Mouse (Mus musculus) cortical plate, adult 2 months (tissue): ENCODE measurements around the gene Thada.

Experiments
- CTCF ChIP-seq: fragments of 200-500 bp; IDR thresholded peaks from 2 replicates; pipeline ENCODE4 v1.5.1; 2011; ENCODE audit warnings: mild to moderate bottlenecking, control low read depth, low read length; ENCODE audit not compliant: insufficient read depth; ENCODE audit errors: extremely low read depth
- POLR2A ChIP-seq: fragments of 200-500 bp; IDR thresholded peaks from 2 replicates; pipeline ENCODE4 v1.6.1; 2011; ENCODE audit warnings: mild to moderate bottlenecking, low read length, control low read depth; ENCODE audit not compliant: insufficient read depth; ENCODE audit errors: extremely low read depth

DNA sequence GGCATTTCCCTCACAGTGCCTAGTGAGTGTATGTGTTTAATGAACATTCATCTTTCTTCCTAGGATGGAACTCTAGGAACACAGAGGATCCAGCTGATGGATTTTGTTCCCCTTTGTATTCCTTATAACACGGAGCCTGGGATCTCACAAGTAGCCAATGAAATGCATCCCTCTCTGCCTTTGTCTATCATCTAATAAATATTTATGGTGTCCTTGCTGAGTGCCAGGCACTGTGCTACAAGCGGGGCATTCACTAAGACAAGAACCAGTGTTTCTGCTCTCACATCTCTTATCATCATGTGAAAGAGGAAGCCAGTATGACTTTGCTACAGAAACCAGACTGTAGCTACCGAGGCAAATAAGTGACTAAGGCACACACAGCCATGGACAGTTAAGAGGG, 42.7 kb upstream of the Thada start:
- no peak for TF ChIP-seq CTCF
- TF ChIP-seq POLR2A = no peak
